In genomic region chr12:105406008-105406407, GRCm38 (mm10) we compare ENCODE assay signal across 35 mouse cellular contexts. TPM values are rescaled to one million over a fixed set of nuclear protein-coding genes. Genes with fewer than 3 reads are reported as not detected.
"Had no signal": no experiment of that assay in that cellular context is flagged by ENCODE, and none has a peak within 500 bp of the region (broad histone marks: within the 10 kb centered on the region; RNA-seq: fewer than 3 reads in every experiment).

No protein-coding gene starts in this region.

- H3K9me3 ChIP-seq: heart, embryonic 10.5 days; heart, embryonic 13.5 days; heart, embryonic 15.5 days; hindbrain, embryonic 10.5 days; hindbrain, embryonic 12.5 days; hindbrain, embryonic 13.5 days; hindbrain, embryonic 15.5 days; intestine, embryonic 15.5 days; kidney, embryonic 15.5 days had no signal

- ATAC-seq: hindbrain, embryonic 16.5 days; hindbrain, postnatal 0 days; inflammation-experienced regulatory T-cells, adult 6 months; intestine, embryonic 15.5 days; intestine, embryonic 16.5 days; intestine, postnatal 0 days had no signal

- H3K27me3 ChIP-seq: hindbrain, embryonic 12.5 days; hindbrain, embryonic 13.5 days; hindbrain, embryonic 15.5 days; intestine, embryonic 15.5 days; kidney, embryonic 15.5 days had no signal

- H3K9ac ChIP-seq: heart, embryonic 12.5 days; heart, embryonic 13.5 days; heart, embryonic 15.5 days; hindbrain, embryonic 12.5 days; hindbrain, embryonic 13.5 days; hindbrain, embryonic 14.5 days; hindbrain, embryonic 15.5 days; intestine, embryonic 15.5 days; kidney, embryonic 15.5 days had no signal

- H3K36me3 ChIP-seq: heart, embryonic 10.5 days; heart, embryonic 12.5 days; heart, embryonic 13.5 days; heart, embryonic 15.5 days; hindbrain, embryonic 10.5 days; hindbrain, embryonic 12.5 days; hindbrain, embryonic 13.5 days; hindbrain, embryonic 15.5 days; intestine, embryonic 15.5 days; kidney, embryonic 15.5 days had no signal

- H3K4me3 ChIP-seq: heart, embryonic 10.5 days; heart, embryonic 12.5 days; heart, embryonic 13.5 days; heart, embryonic 15.5 days; hindbrain, embryonic 10.5 days; hindbrain, embryonic 12.5 days; hindbrain, embryonic 13.5 days; hindbrain, embryonic 15.5 days; intestine, embryonic 15.5 days; kidney, embryonic 15.5 days; layer of hippocampus, adult 2 months had no signal

- H3K4me2 ChIP-seq: heart, embryonic 11.5 days; heart, embryonic 12.5 days; heart, embryonic 13.5 days; heart, embryonic 15.5 days; hindbrain, embryonic 12.5 days; hindbrain, embryonic 13.5 days; hindbrain, embryonic 14.5 days; hindbrain, embryonic 15.5 days; intestine, embryonic 15.5 days; kidney, embryonic 15.5 days had no signal

- H3K27ac ChIP-seq: heart, embryonic 10.5 days; heart, embryonic 13.5 days; heart, embryonic 15.5 days; hindbrain, embryonic 10.5 days; hindbrain, embryonic 12.5 days; hindbrain, embryonic 13.5 days; hindbrain, embryonic 14.5 days; hindbrain, embryonic 15.5 days; hindbrain, postnatal 0 days; intestine, embryonic 15.5 days; kidney, embryonic 15.5 days; kidney, postnatal 0 days; layer of hippocampus, adult 2 months had no signal

- DNase-seq: heart, postnatal 10 days; heart, postnatal 14 days; heart, postnatal 36 days; heart, postnatal 4 days; kidney, adult 18-20 months; kidney, adult 2 months; kidney, adult 8-10 months; kidney, adult 9 months; kidney, postnatal 10 days; kidney, postnatal 14 days; kidney, postnatal 25 days; kidney, postnatal 36 days; kidney, postnatal 4 days; layer of hippocampus, adult 9-11 months; layer of hippocampus, postnatal 36 days had no signal

- H3K4me1 ChIP-seq: heart, embryonic 10.5 days; heart, embryonic 12.5 days; heart, embryonic 13.5 days; heart, embryonic 15.5 days; hindbrain, embryonic 12.5 days; intestine, embryonic 15.5 days; kidney, embryonic 15.5 days had no signal

RNA-seq across cellular contexts. Expression of gene D430019H16Rik, which starts 47.6 kb away (rescaled TPM):
- total RNA-seq: hematopoietic stem cell, adult 5-6 weeks had no signal
